Mouse (Mus musculus) C2C12 (cell line): ENCODE measurements around the gene Il21r.

Experiments
- CTCF ChIP-seq: IDR thresholded peaks from one replicate; pipeline ENCODE4 v1.5.1; 2011; ENCODE audit not compliant: control insufficient read depth, insufficient read depth, insufficient read length
- MAX ChIP-seq: IDR thresholded peaks from one replicate; pipeline ENCODE4 v1.6.1; 2011; ENCODE audit warnings: mild to moderate bottlenecking, control low read depth
- MYOG ChIP-seq: IDR thresholded peaks from one replicate; pipeline ENCODE4 v1.6.1; 2011; ENCODE audit not compliant: control insufficient read depth, insufficient read length; ENCODE audit errors: extremely low read depth

GRCm38 (mm10) chr7:125559537-125559936, 43.7 kb upstream of the Il21r start:
- TF ChIP-seq CTCF: no peak
- no peak for TF ChIP-seq MYOG
- TF ChIP-seq MAX: no peak
